Mouse (Mus musculus): ENCODE measurements around the gene Skint2.

Gene Skint2

GRCm38 (mm10) chr4:112556894-112557293 is at the start of gene Skint2:
Gene Skint2, plus strand, starts transcription at chr4:112557194.
- DNase-seq = no peak
